Mouse (Mus musculus): ENCODE measurements around the gene Ctsr.
"Not testable (repeated sequence)": the region's sequence is repeated elsewhere in the genome, so short reads cannot be mapped to it uniquely, and the experiment has no call there.

The Ctsr gene

GRCm38 (mm10) chr13:61164156-61164555 lies at the start of gene Ctsr:
Gene Ctsr (minus strand): TSS chr13:61164256.
- no peaks in the 10 kb centered on the region for H3K36me3 ChIP-seq (ENCODE audit: insufficient read depth, low read length)
- no peaks in the 10 kb centered on the region for H3K4me1 ChIP-seq (replicated peaks; ENCODE audit: low read depth, low read length)
- H3K9me3 ChIP-seq (ENCODE audit: low read length): peaks cover 11% of the 10 kb centered on the region
- no peak within 1 kb of the TSS for H3K4me3 ChIP-seq (replicated peaks; ENCODE audit: low read length)
- no peaks in the 10 kb centered on the region for H3K27me3 ChIP-seq (ENCODE audit: insufficient read depth, low read length)
- TF ChIP-seq POU5F1 (IDR thresholded peaks at IDR 0.05; ENCODE audit: borderline replicate concordance, low read length): no peak
- TF ChIP-seq CTCF (conservative IDR thresholded peaks at IDR 0.05; ENCODE audit: low read length): no peak
- no peak for TF ChIP-seq NANOG (IDR thresholded peaks at IDR 0.05; ENCODE audit: borderline replicate concordance, low read length)

- no peaks in the 10 kb centered on the region for H3K4me1 ChIP-seq (replicated peaks; ENCODE audit: low read depth, low read length)
- no peak within 1 kb of the TSS for H3K4me3 ChIP-seq (replicated peaks; ENCODE audit: low read length)
- peaks cover 4% of the 10 kb centered on the region; the same call in 1 of the 2 replicates for H3K9me3 ChIP-seq (ENCODE audit: low read length)
- TF ChIP-seq NANOG (IDR thresholded peaks at IDR 0.05; ENCODE audit: borderline replicate concordance, low read length) (no peak), CTCF (conservative IDR thresholded peaks at IDR 0.05; ENCODE audit: low read length) (no peak), POU5F1 (IDR thresholded peaks at IDR 0.05; ENCODE audit: borderline replicate concordance, low read length) (no peak)
- H3K36me3 ChIP-seq (ENCODE audit: insufficient read depth, low read length): no peaks in the 10 kb centered on the region
- no peaks in the 10 kb centered on the region for H3K27me3 ChIP-seq (ENCODE audit: insufficient read depth, low read length)
Observed at GRCm38 (mm10) chr13:61203310-61203709, 39.3 kb upstream of the Ctsr start, which contains the start of gene Cts6. Gene Cts6 (minus strand): TSS chr13:61203410.

- TF ChIP-seq NANOG (IDR thresholded peaks at IDR 0.05; ENCODE audit: borderline replicate concordance, low read length): peak; percentile 42; the same call in 1 of the 2 replicates
- not testable (repeated sequence) for H3K27me3 ChIP-seq (ENCODE audit: insufficient read depth, low read length); H3K4me3 ChIP-seq (replicated peaks; ENCODE audit: low read length); H3K4me1 ChIP-seq (replicated peaks; ENCODE audit: low read depth, low read length); H3K36me3 ChIP-seq (ENCODE audit: insufficient read depth, low read length)
- H3K9me3 ChIP-seq (ENCODE audit: low read length): peaks cover 73% of the 10 kb centered on the region
Observed at GRCm38 (mm10) chr13:61185151-61185933, 21.3 kb upstream of the Ctsr start.

- no peak for TF ChIP-seq POU5F1 (IDR thresholded peaks at IDR 0.05; ENCODE audit: borderline replicate concordance, low read length)
- TF ChIP-seq CTCF (conservative IDR thresholded peaks at IDR 0.05; ENCODE audit: low read length): peak; percentile 21; the same call in 1 of the 2 replicates
- TF ChIP-seq NANOG (IDR thresholded peaks at IDR 0.05; ENCODE audit: borderline replicate concordance, low read length): no peak
- Histone ChIP-seq H3K27me3 (ENCODE audit: insufficient read depth, low read length) (no peaks in the 10 kb centered on the region), H3K36me3 (ENCODE audit: insufficient read depth, low read length) (no peaks in the 10 kb centered on the region), H3K9me3 (ENCODE audit: low read length) (peaks cover 6% of the 10 kb centered on the region), H3K4me1 (replicated peaks; ENCODE audit: low read depth, low read length) (no peaks in the 10 kb centered on the region), H3K4me3 (replicated peaks; ENCODE audit: low read length) (no peak overlapping the region)
Observed at GRCm38 (mm10) chr13:61164622-61165021, 566 bp upstream of the Ctsr start.

All from E14TG2a.4 (cell line).